Mouse (Mus musculus): ENCODE measurements around the gene Rnps1. TPM values are rescaled to one million over a fixed set of nuclear protein-coding genes. Genes with fewer than 3 reads are reported as not detected.

Gene Rnps1
- polyA plus RNA-seq (2014; fragmentation: Nextera tagmentation; extraction: Ambion mirVana), result 360 and 364 TPM in 2 replicates

GRCm38 (mm10) chr17:24414230-24414976 lies at the start of gene Rnps1:
TSS of gene Rnps1 (plus strand) at chr17:24414565.
- Histone ChIP-seq H3K4me1 (replicated peaks; ENCODE audit: control insufficient read depth, insufficient read depth, low read length) (0 out of 2 replicates have a peak, but pooled peaks cover 5% of the 10 kb centered on the region), H3K9me3 (ENCODE audit: control insufficient read depth, low read length) (no peaks in the 10 kb centered on the region), H3K4me2 (replicated peaks; ENCODE audit: low read depth, low read length) (peak within 1 kb of the TSS; percentile 96), H3K27me3 (ENCODE audit: control insufficient read depth, insufficient read depth, low read length) (no peaks in the 10 kb centered on the region), H3K27ac (ENCODE audit: low read depth, low read length) (peak within 1 kb of the TSS; percentile 88), H3K4me3 (ENCODE audit: low read depth, low read length) (peak within 1 kb of the TSS; percentile 96), H3K9ac (ENCODE audit: low read depth, low read length) (peak within 1 kb of the TSS; percentile 94), H3K36me3 (ENCODE audit: control insufficient read depth, insufficient read depth, low read length) (0 out of 2 replicates have a peak, but pooled peaks cover 5% of the 10 kb centered on the region)
- ATAC-seq (ENCODE audit: low FRiP score) (peak; percentile 96), DNase-seq (ENCODE audit: low spot score) (peak; percentile 99)
- under 1% methylated on average over 64 of the region's 64 CpGs for WGBS

GRCm38 (mm10) chr17:24365863-24366262 lies 48.5 kb upstream of the Rnps1 start:
- Histone ChIP-seq H3K4me1 (replicated peaks; ENCODE audit: control insufficient read depth, insufficient read depth, low read length) (no peaks in the 10 kb centered on the region), H3K27me3 (ENCODE audit: control insufficient read depth, insufficient read depth, low read length) (no peaks in the 10 kb centered on the region), H3K4me2 (replicated peaks; ENCODE audit: low read depth, low read length) (no peak overlapping the region), H3K9ac (ENCODE audit: low read depth, low read length) (no peak overlapping the region), H3K4me3 (ENCODE audit: low read depth, low read length) (no peak overlapping the region), H3K9me3 (ENCODE audit: control insufficient read depth, low read length) (no peaks in the 10 kb centered on the region), H3K36me3 (ENCODE audit: control insufficient read depth, insufficient read depth, low read length) (no peaks in the 10 kb centered on the region), H3K27ac (ENCODE audit: low read depth, low read length) (no peak overlapping the region)
- DNase-seq (ENCODE audit: low spot score) (no peak), ATAC-seq (ENCODE audit: low FRiP score) (no peak)
- WGBS, result 38% methylated on average over 13 of the region's 13 CpGs

GRCm38 (mm10) chr17:24375094-24375712 lies 39.2 kb upstream of the Rnps1 start:
- 77% methylated on average over 4 of the region's 5 CpGs for WGBS
- Histone ChIP-seq H3K4me2 (replicated peaks; ENCODE audit: low read depth, low read length) (no peak overlapping the region), H3K9ac (ENCODE audit: low read depth, low read length) (no peak overlapping the region), H3K9me3 (ENCODE audit: control insufficient read depth, low read length) (no peaks in the 10 kb centered on the region), H3K27me3 (ENCODE audit: control insufficient read depth, insufficient read depth, low read length) (no peaks in the 10 kb centered on the region), H3K4me1 (replicated peaks; ENCODE audit: control insufficient read depth, insufficient read depth, low read length) (no peaks in the 10 kb centered on the region), H3K36me3 (ENCODE audit: control insufficient read depth, insufficient read depth, low read length) (0 out of 2 replicates have a peak, but pooled peaks cover 2% of the 10 kb centered on the region), H3K4me3 (ENCODE audit: low read depth, low read length) (no peak overlapping the region), H3K27ac (ENCODE audit: low read depth, low read length) (no peak overlapping the region)
- DNase-seq (ENCODE audit: low spot score), result peak; percentile 6
- no peak for ATAC-seq (ENCODE audit: low FRiP score)

- no peak for ATAC-seq (ENCODE audit: low FRiP score)
- no peaks in the 10 kb centered on the region for H3K4me1 ChIP-seq (replicated peaks; ENCODE audit: control insufficient read depth, insufficient read depth, low read length)
- 0 out of 2 replicates have a peak, but pooled peaks cover 2% of the 10 kb centered on the region for H3K36me3 ChIP-seq (ENCODE audit: control insufficient read depth, insufficient read depth, low read length)
- H3K27ac ChIP-seq (ENCODE audit: low read depth, low read length), result no peak overlapping the region
- H3K27me3 ChIP-seq (ENCODE audit: control insufficient read depth, insufficient read depth, low read length), result no peaks in the 10 kb centered on the region
- no peak overlapping the region for H3K4me2 ChIP-seq (replicated peaks; ENCODE audit: low read depth, low read length)
- no peak overlapping the region for H3K4me3 ChIP-seq (ENCODE audit: low read depth, low read length)
- no peak for DNase-seq (ENCODE audit: low spot score)
- H3K9ac ChIP-seq (ENCODE audit: low read depth, low read length), result no peak overlapping the region
- WGBS, result 91% methylated on average over 6 of the region's 6 CpGs
- no peaks in the 10 kb centered on the region for H3K9me3 ChIP-seq (ENCODE audit: control insufficient read depth, low read length)
Measured at GRCm38 (mm10) chr17:24375886-24376285, 38.5 kb upstream of the Rnps1 start.

- Histone ChIP-seq H3K4me3 (ENCODE audit: low read depth, low read length) (no peak overlapping the region), H3K27ac (ENCODE audit: low read depth, low read length) (no peak overlapping the region), H3K9me3 (ENCODE audit: control insufficient read depth, low read length) (no peaks in the 10 kb centered on the region), H3K36me3 (ENCODE audit: control insufficient read depth, insufficient read depth, low read length) (no peaks in the 10 kb centered on the region), H3K4me1 (replicated peaks; ENCODE audit: control insufficient read depth, insufficient read depth, low read length) (no peaks in the 10 kb centered on the region), H3K27me3 (ENCODE audit: control insufficient read depth, insufficient read depth, low read length) (no peaks in the 10 kb centered on the region), H3K9ac (ENCODE audit: low read depth, low read length) (no peak overlapping the region), H3K4me2 (replicated peaks; ENCODE audit: low read depth, low read length) (no peak overlapping the region)
- ATAC-seq (ENCODE audit: low FRiP score) (no peak), DNase-seq (ENCODE audit: low spot score) (no peak)
- 80% methylated on average over 2 of the region's 2 CpGs for WGBS
Measured at GRCm38 (mm10) chr17:24378496-24378895, 35.9 kb upstream of the Rnps1 start.

- ATAC-seq (ENCODE audit: low FRiP score) (no peak), DNase-seq (ENCODE audit: low spot score) (no peak)
- Histone ChIP-seq H3K4me1 (replicated peaks; ENCODE audit: control insufficient read depth, insufficient read depth, low read length) (no peaks in the 10 kb centered on the region), H3K27ac (ENCODE audit: low read depth, low read length) (no peak overlapping the region), H3K9me3 (ENCODE audit: control insufficient read depth, low read length) (no peaks in the 10 kb centered on the region), H3K27me3 (ENCODE audit: control insufficient read depth, insufficient read depth, low read length) (no peaks in the 10 kb centered on the region), H3K4me2 (replicated peaks; ENCODE audit: low read depth, low read length) (no peak overlapping the region), H3K4me3 (ENCODE audit: low read depth, low read length) (no peak overlapping the region), H3K9ac (ENCODE audit: low read depth, low read length) (no peak overlapping the region), H3K36me3 (ENCODE audit: control insufficient read depth, insufficient read depth, low read length) (no peaks in the 10 kb centered on the region)
- 86% methylated on average over 8 of the region's 8 CpGs for WGBS
Measured at GRCm38 (mm10) chr17:24383789-24384188, 30.6 kb upstream of the Rnps1 start.

GRCm38 (mm10) chr17:24388711-24389110 lies 25.7 kb upstream of the Rnps1 start:
- Histone ChIP-seq H3K27ac (ENCODE audit: low read depth, low read length) (no peak overlapping the region), H3K4me3 (ENCODE audit: low read depth, low read length) (no peak overlapping the region), H3K4me1 (replicated peaks; ENCODE audit: control insufficient read depth, insufficient read depth, low read length) (no peaks in the 10 kb centered on the region), H3K9me3 (ENCODE audit: control insufficient read depth, low read length) (no peaks in the 10 kb centered on the region), H3K4me2 (replicated peaks; ENCODE audit: low read depth, low read length) (no peak overlapping the region), H3K36me3 (ENCODE audit: control insufficient read depth, insufficient read depth, low read length) (no peaks in the 10 kb centered on the region), H3K27me3 (ENCODE audit: control insufficient read depth, insufficient read depth, low read length) (no peaks in the 10 kb centered on the region), H3K9ac (ENCODE audit: low read depth, low read length) (no peak overlapping the region)
- WGBS, result 75% methylated on average over 5 of the region's 5 CpGs
- ATAC-seq (ENCODE audit: low FRiP score), result no peak
- no peak for DNase-seq (ENCODE audit: low spot score)

- no peak for ATAC-seq (ENCODE audit: low FRiP score)
- Histone ChIP-seq H3K4me3 (ENCODE audit: low read depth, low read length) (no peak overlapping the region), H3K9me3 (ENCODE audit: control insufficient read depth, low read length) (no peaks in the 10 kb centered on the region), H3K4me2 (replicated peaks; ENCODE audit: low read depth, low read length) (no peak overlapping the region), H3K9ac (ENCODE audit: low read depth, low read length) (no peak overlapping the region), H3K4me1 (replicated peaks; ENCODE audit: control insufficient read depth, insufficient read depth, low read length) (no peaks in the 10 kb centered on the region), H3K27me3 (ENCODE audit: control insufficient read depth, insufficient read depth, low read length) (no peaks in the 10 kb centered on the region), H3K36me3 (ENCODE audit: control insufficient read depth, insufficient read depth, low read length) (no peaks in the 10 kb centered on the region), H3K27ac (ENCODE audit: low read depth, low read length) (no peak overlapping the region)
- 4% methylated on average over 2 of the region's 2 CpGs for WGBS
- DNase-seq (ENCODE audit: low spot score), result peak; percentile 65
Measured at GRCm38 (mm10) chr17:24389865-24390264, 24.5 kb upstream of the Rnps1 start.

GRCm38 (mm10) chr17:24391149-24391548 lies 23.2 kb upstream of the Rnps1 start:
- no peaks in the 10 kb centered on the region for H3K4me1 ChIP-seq (replicated peaks; ENCODE audit: control insufficient read depth, insufficient read depth, low read length)
- no peak overlapping the region for H3K4me2 ChIP-seq (replicated peaks; ENCODE audit: low read depth, low read length)
- H3K9me3 ChIP-seq (ENCODE audit: control insufficient read depth, low read length), result no peaks in the 10 kb centered on the region
- no peak overlapping the region for H3K27ac ChIP-seq (ENCODE audit: low read depth, low read length)
- peak; percentile 19 for DNase-seq (ENCODE audit: low spot score)
- no peaks in the 10 kb centered on the region for H3K27me3 ChIP-seq (ENCODE audit: control insufficient read depth, insufficient read depth, low read length)
- no peaks in the 10 kb centered on the region for H3K36me3 ChIP-seq (ENCODE audit: control insufficient read depth, insufficient read depth, low read length)
- no peak overlapping the region for H3K4me3 ChIP-seq (ENCODE audit: low read depth, low read length)
- no peak overlapping the region for H3K9ac ChIP-seq (ENCODE audit: low read depth, low read length)
- ATAC-seq (ENCODE audit: low FRiP score), result no peak
- WGBS, result 68% methylated on average over 8 of the region's 8 CpGs
